13 mouse cellular contexts compared by ENCODE assay signal in the genomic region with DNA sequence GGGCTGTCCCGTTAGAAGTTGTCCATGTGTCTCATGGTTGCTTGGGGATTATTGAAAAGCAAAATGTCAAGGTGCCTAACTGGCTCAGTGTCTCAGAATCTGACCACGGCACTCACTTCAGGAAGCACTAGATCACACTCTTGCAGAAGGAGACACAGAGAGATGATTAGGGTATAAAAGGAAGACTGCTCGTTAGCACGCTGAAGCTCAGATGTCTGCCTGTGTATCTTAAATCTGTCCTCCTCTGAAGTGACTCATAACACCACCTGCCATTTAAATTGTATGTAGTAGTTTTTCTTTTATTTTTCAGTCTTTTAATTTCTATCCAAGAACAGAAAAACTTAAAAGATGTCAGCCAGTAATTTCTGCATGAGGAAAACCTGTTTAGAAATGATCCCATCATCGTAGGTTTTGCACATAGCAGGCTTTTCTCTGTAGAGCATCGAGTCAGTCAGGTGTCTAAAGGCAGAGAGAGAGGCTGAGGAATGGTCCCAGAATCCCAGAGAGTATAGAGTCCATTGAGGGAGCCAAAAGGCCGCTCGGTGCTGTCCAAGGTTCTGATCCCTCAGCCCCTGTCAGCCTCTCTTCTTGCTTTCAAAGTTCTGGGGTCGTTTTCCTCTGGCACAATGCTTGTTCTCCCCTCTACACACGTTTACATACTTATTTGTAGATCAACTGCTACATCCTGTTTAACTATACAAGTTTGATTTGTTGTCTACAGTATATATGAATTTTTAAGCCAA. TPM values are rescaled to one million over a fixed set of nuclear protein-coding genes. Genes with fewer than 3 reads are reported as not detected.
DNase-seq lines count a peak whose midpoint lies in the region; ATAC-seq and TF ChIP-seq lines count a peak whose summit lies in the region.
"Had no signal": no experiment of that assay in that cellular context is flagged by ENCODE, and none has a peak within 500 bp of the region (broad histone marks: within the 10 kb centered on the region; RNA-seq: fewer than 3 reads in every experiment).

No protein-coding gene starts in this region.

- ATAC-seq in forebrain, embryonic 16.5 days, result no peak
- ATAC-seq in midbrain, embryonic 15.5 days (replicated peaks), result no peak
- ATAC-seq in intestine, embryonic 16.5 days, result no peak
- ATAC-seq: Patski had no signal

- peaks cover 60% of the 10 kb centered on the region for H3K4me1 ChIP-seq in forebrain, embryonic 16.5 days (replicated peaks; ENCODE audit: control insufficient read depth, insufficient read depth, low read length)
- H3K4me1 ChIP-seq in midbrain, embryonic 15.5 days, result peaks cover 47% of the 10 kb centered on the region
- no peaks in the 10 kb centered on the region for H3K4me1 ChIP-seq in intestine, embryonic 16.5 days (ENCODE audit: control insufficient read depth, insufficient read depth, low read length)

- H3K36me3 ChIP-seq in forebrain, embryonic 16.5 days (ENCODE audit: control insufficient read depth, insufficient read depth), result peaks cover 9% of the 10 kb centered on the region
- no peaks in the 10 kb centered on the region for H3K36me3 ChIP-seq in midbrain, embryonic 15.5 days (replicated peaks)
- H3K36me3 ChIP-seq in intestine, embryonic 16.5 days (ENCODE audit: control insufficient read depth, insufficient read depth, low read length), result peaks cover 3% of the 10 kb centered on the region; the same call in 1 of the 2 replicates

- H3K9ac ChIP-seq in forebrain, embryonic 16.5 days (replicated peaks; ENCODE audit: low read depth, low read length), result no peak overlapping the region
- H3K9ac ChIP-seq in midbrain, embryonic 15.5 days, result no peak overlapping the region
- no peak overlapping the region for H3K9ac ChIP-seq in intestine, embryonic 16.5 days (ENCODE audit: low read depth, low read length)
- H3K9ac ChIP-seq: heart, embryonic 15.5 days had no signal

- no peak overlapping the region for H3K4me3 ChIP-seq in layer of hippocampus, adult 2 months
- no peak overlapping the region for H3K4me3 ChIP-seq in forebrain, embryonic 16.5 days (replicated peaks; ENCODE audit: low read length)
- no peak overlapping the region for H3K4me3 ChIP-seq in midbrain, embryonic 15.5 days
- H3K4me3 ChIP-seq in intestine, embryonic 16.5 days (ENCODE audit: low read length), result no peak overlapping the region
- H3K4me3 ChIP-seq: heart, embryonic 15.5 days; megakaryocyte, embryonic 14.5 days had no signal

- H3K4me2 ChIP-seq in forebrain, embryonic 16.5 days (ENCODE audit: low read length), result no peak overlapping the region
- no peak overlapping the region for H3K4me2 ChIP-seq in midbrain, embryonic 15.5 days
- H3K4me2 ChIP-seq in intestine, embryonic 16.5 days (ENCODE audit: low read depth, low read length), result no peak overlapping the region
- H3K4me2 ChIP-seq: heart, embryonic 15.5 days had no signal

- H3K27ac ChIP-seq in layer of hippocampus, adult 2 months, result peak overlapping the region; percentile 72
- H3K27ac ChIP-seq in forebrain, embryonic 16.5 days (ENCODE audit: low read length), result peak overlapping the region; percentile 76
- 0 out of 2 replicates have a peak overlapping the region, but pooled peaks have one; percentile 72 for H3K27ac ChIP-seq in midbrain, embryonic 15.5 days
- H3K27ac ChIP-seq in intestine, embryonic 16.5 days (ENCODE audit: low read length), result no peak overlapping the region
- H3K27ac ChIP-seq: heart, embryonic 15.5 days had no signal

- H3K9me3 ChIP-seq in forebrain, embryonic 16.5 days (ENCODE audit: control insufficient read depth, low read length), result no peaks in the 10 kb centered on the region
- no peaks in the 10 kb centered on the region for H3K9me3 ChIP-seq in midbrain, embryonic 15.5 days
- no peaks in the 10 kb centered on the region for H3K9me3 ChIP-seq in intestine, embryonic 16.5 days (ENCODE audit: control insufficient read depth, low read length)
- H3K9me3 ChIP-seq: heart, embryonic 15.5 days; megakaryocyte, embryonic 14.5 days had no signal

- no peaks in the 10 kb centered on the region for H3K27me3 ChIP-seq in forebrain, embryonic 16.5 days (replicated peaks; ENCODE audit: control insufficient read depth, insufficient read depth, low read length)
- no peaks in the 10 kb centered on the region for H3K27me3 ChIP-seq in midbrain, embryonic 15.5 days (replicated peaks)
- no peaks in the 10 kb centered on the region for H3K27me3 ChIP-seq in intestine, embryonic 16.5 days (replicated peaks; ENCODE audit: control insufficient read depth, insufficient read depth, low read length)
- H3K27me3 ChIP-seq: megakaryocyte, embryonic 14.5 days; Patski had no signal

- TF ChIP-seq CTCF in layer of hippocampus, adult 2 months (conservative IDR thresholded peaks at IDR 0.05), result no peak

- 21% methylated on average over 10 of the region's 10 CpGs for WGBS in forebrain, embryonic 16.5 days
- 32% methylated on average over 10 of the region's 10 CpGs for WGBS in midbrain, embryonic 15.5 days
- 58% methylated on average over 10 of the region's 10 CpGs for WGBS in intestine, embryonic 16.5 days

- no peak for DNase-seq in layer of hippocampus, adult 2 months (ENCODE audit: low spot score in 2 of 2)
- DNase-seq in layer of hippocampus, adult 11-12 months (ENCODE audit: low spot score), result no peak
- DNase-seq in ZHBTc4 (ENCODE audit: low read depth, low spot score), result peak; percentile 62
- no peak for DNase-seq in cerebellum, postnatal 4 days (ENCODE audit: low spot score in 2 of 2)
- DNase-seq in urinary bladder, postnatal 4 days (ENCODE audit: low spot score in 2 of 2), result no peak

RNA-seq across cellular contexts. Expression of a gene that starts 38.0 kb away (rescaled TPM):
- total RNA-seq in layer of hippocampus, adult 2 months (2021), result not detected
- not detected in 2 replicates for polyA plus RNA-seq in forebrain, embryonic 16.5 days (2015; fragmentation: Nextera tagmentation; extraction: Ambion mirVana)
- polyA plus RNA-seq in midbrain, embryonic 15.5 days (2015; fragmentation: Nextera tagmentation; extraction: Ambion mirVana), result not detected in 2 replicates
- polyA plus RNA-seq in intestine, embryonic 16.5 days (2015; fragmentation: Nextera tagmentation; extraction: Ambion mirVana), result not detected in 2 replicates
- total RNA-seq: left cerebral cortex, postnatal 14 days had no signal
- polyA plus RNA-seq: cortical plate, adult 2 months; heart, embryonic 15.5 days; Patski had no signal
